Mouse (Mus musculus) thymus, adult 2 months (tissue): ENCODE results near the gene Mblac1.

ENCODE experiments used
- CTCF ChIP-seq: fragments of 200-500 bp; IDR thresholded peaks from 2 replicates; pipeline ENCODE4 v1.5.1; 2012; ENCODE audit warnings: mild to moderate bottlenecking, control low read depth, low read length, moderate library complexity, borderline replicate concordance; ENCODE audit not compliant: control insufficient read depth, poor library complexity, insufficient read depth; ENCODE audit errors: extremely low read depth
- POLR2A ChIP-seq: fragments of 200-500 bp; IDR thresholded peaks from 2 replicates; pipeline ENCODE4 v1.6.1; 2012; ENCODE audit warnings: mild to moderate bottlenecking, low read length, control low read depth, moderate library complexity; ENCODE audit not compliant: control insufficient read depth, poor library complexity, insufficient read depth; ENCODE audit errors: extremely low read depth

DNA sequence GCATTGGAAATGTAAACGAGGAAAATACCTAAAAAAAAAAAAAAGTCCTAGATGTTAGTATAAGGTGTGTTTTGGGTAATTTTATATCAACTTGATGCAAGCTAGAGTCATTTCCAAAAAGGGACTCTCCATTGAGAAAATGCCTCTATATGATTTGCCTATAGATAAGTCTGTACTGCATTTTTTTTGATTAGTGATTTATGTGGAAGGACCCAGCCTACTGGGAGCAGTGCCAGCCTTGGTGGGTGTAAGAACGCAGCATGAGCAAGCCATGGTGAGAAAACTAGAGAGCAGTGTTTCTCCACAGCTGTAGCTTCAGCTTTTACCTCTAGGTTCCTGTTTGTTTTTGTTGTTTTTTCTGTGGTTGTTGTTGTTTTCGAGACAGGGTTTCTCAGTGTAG is 29.2 kb downstream of the Mblac1 start:
- TF ChIP-seq POLR2A (no peak), CTCF (no peak)
